Mouse (Mus musculus) kidney, adult 2 months (tissue): ENCODE data around the gene Map9.

Experiments
- CTCF ChIP-seq: fragments of 200-500 bp; conservative IDR thresholded peaks from 2 replicates; pipeline ENCODE4 v1.5.1; 2011; ENCODE audit warnings: low read depth, mild to moderate bottlenecking, control low read depth, low read length, moderate library complexity, mixed read lengths; ENCODE audit not compliant: insufficient read depth, insufficient read length
- POLR2A ChIP-seq: fragments of 200-500 bp; IDR thresholded peaks from one replicate; pipeline ENCODE4 v1.6.1; 2011; ENCODE audit warnings: low read depth, low read length, control low read depth

GRCm38 (mm10) chr3:82333128-82333969 lies 24.5 kb upstream of the Map9 start:
- no peak for TF ChIP-seq POLR2A
- TF ChIP-seq CTCF, result peak; percentile 96
